Mouse (Mus musculus) testis, adult 10 weeks (tissue): ENCODE measurements around the gene Adm. TPM values are rescaled to one million over a fixed set of nuclear protein-coding genes. Genes with fewer than 3 reads are reported as not detected.

Source experiments
- polyA plus RNA-seq: library from polyadenylated mRNA; stranded (reverse); fragments of 350-450 nt; fragmentation: Illumina TruSeq; extraction: RNeasy Lipid Tissue Mini Kit (QIAGEN cat#74804); gene quantifications from one replicate; pipeline ENCODE4 v1.2.3, GENCODE M21; 2014; ENCODE audit warnings: low read depth, low replicate concordance

The Adm gene
- polyA plus RNA-seq, result not detected

GRCm38 (mm10) chr7:110627486-110628272 lies at the start of gene Adm:
Gene Adm (plus strand): TSS chr7:110627661.

GRCm38 (mm10) chr7:110614133-110615063 lies 13.1 kb upstream of the Adm start, which contains the start of gene Sbf2:
Gene Sbf2 (minus strand): TSS chr7:110614922.

Other genes with a start within 250 kb of the Adm start
- 233 TPM for gene Sbf2, start 12.7 kb upstream of the Adm start, polyA plus RNA-seq
- gene Ampd3, start 140.5 kb downstream of the Adm start, polyA plus RNA-seq, result 1.1 TPM
- gene Rnf141, start 216.8 kb downstream of the Adm start, polyA plus RNA-seq, result 100 TPM
- 0.34 TPM for gene Lyve1, start 235.6 kb downstream of the Adm start, polyA plus RNA-seq